Mouse (Mus musculus): ENCODE results near the gene Plcb1. TPM values are rescaled to one million over a fixed set of nuclear protein-coding genes. Genes with fewer than 3 reads are reported as not detected.

The Plcb1 gene
- polyA plus RNA-seq, 1 experiment, result 0.11 TPM

GRCm38 (mm10) chr2:135072503-135072902 is 286.6 kb downstream of the Plcb1 start:
- Histone ChIP-seq H3K27ac (ENCODE audit: insufficient read depth, low read depth, low read length) (no peak overlapping the region), H3K4me3 (ENCODE audit: insufficient read depth, low read length) (no peak overlapping the region), H3K4me1 (ENCODE audit: control insufficient read depth, insufficient read depth, low read length) (no peaks in the 10 kb centered on the region)
- TF ChIP-seq POLR2A (IDR thresholded peaks at IDR 0.05; ENCODE audit: borderline replicate concordance, low read depth, low read length) (no peak), CTCF (IDR thresholded peaks at IDR 0.05; ENCODE audit: low read depth, low read length) (no peak)

GRCm38 (mm10) chr2:135073014-135073413 is 287.1 kb downstream of the Plcb1 start:
- Histone ChIP-seq H3K27ac (ENCODE audit: insufficient read depth, low read depth, low read length) (no peak overlapping the region), H3K4me3 (ENCODE audit: insufficient read depth, low read length) (no peak overlapping the region), H3K4me1 (ENCODE audit: control insufficient read depth, insufficient read depth, low read length) (no peaks in the 10 kb centered on the region)
- TF ChIP-seq POLR2A (IDR thresholded peaks at IDR 0.05; ENCODE audit: borderline replicate concordance, low read depth, low read length) (no peak), CTCF (IDR thresholded peaks at IDR 0.05; ENCODE audit: low read depth, low read length) (no peak)

DNA sequence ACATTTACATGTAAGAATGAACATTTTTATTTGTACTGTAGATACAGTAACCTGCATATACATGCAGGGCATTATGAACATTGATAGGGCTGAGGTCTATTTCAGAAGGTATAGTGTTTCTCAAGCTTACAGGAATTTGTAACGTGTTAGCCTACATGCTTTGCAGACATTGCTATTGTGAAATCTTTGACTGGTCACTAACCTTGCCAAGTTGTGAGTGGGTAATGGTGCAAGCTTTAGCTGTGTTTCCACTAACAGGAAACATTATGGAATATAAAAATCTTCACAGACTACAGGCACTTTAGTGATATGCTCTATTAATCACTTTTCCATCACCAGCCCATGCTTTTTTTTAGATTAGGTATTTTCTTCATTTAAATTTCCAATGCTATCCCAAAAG is 289.5 kb downstream of the Plcb1 start:
- Histone ChIP-seq H3K4me3 (ENCODE audit: insufficient read depth, low read length) (no peak overlapping the region), H3K4me1 (ENCODE audit: control insufficient read depth, insufficient read depth, low read length) (no peaks in the 10 kb centered on the region), H3K27ac (ENCODE audit: insufficient read depth, low read depth, low read length) (no peak overlapping the region)
- TF ChIP-seq CTCF (IDR thresholded peaks at IDR 0.05; ENCODE audit: low read depth, low read length) (no peak), POLR2A (IDR thresholded peaks at IDR 0.05; ENCODE audit: borderline replicate concordance, low read depth, low read length) (no peak)

GRCm38 (mm10) chr2:135092588-135093162 is 306.8 kb downstream of the Plcb1 start:
- no peaks in the 10 kb centered on the region for H3K4me1 ChIP-seq (ENCODE audit: control insufficient read depth, insufficient read depth, low read length)
- H3K27ac ChIP-seq (ENCODE audit: insufficient read depth, low read depth, low read length), result no peak overlapping the region
- no peak for TF ChIP-seq POLR2A (IDR thresholded peaks at IDR 0.05; ENCODE audit: borderline replicate concordance, low read depth, low read length)
- no peak for TF ChIP-seq CTCF (IDR thresholded peaks at IDR 0.05; ENCODE audit: low read depth, low read length)
- H3K4me3 ChIP-seq (ENCODE audit: insufficient read depth, low read length), result no peak overlapping the region

DNA sequence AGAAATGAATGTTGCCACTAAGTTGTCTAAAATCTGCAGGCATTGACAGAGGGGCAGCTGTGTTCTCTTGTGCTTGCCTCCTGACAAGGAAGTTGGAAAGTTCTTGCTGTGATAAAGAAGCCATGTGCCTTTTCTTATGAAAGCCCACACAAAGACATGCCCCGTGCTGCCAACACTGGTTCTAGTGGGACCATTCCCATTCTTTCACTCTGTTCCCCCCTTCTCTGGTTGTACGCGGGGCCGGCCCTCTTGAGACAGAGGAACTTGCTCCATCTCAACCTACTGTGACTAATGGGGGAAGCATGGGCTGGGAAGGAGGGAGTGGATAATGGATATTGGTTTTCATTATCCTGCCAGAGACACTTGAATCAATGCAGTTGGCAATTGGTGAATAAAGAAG is 315.4 kb downstream of the Plcb1 start:
- no peak overlapping the region for H3K4me3 ChIP-seq (ENCODE audit: insufficient read depth, low read length)
- TF ChIP-seq POLR2A (IDR thresholded peaks at IDR 0.05; ENCODE audit: borderline replicate concordance, low read depth, low read length) (no peak), CTCF (IDR thresholded peaks at IDR 0.05; ENCODE audit: low read depth, low read length) (no peak)
- H3K4me1 ChIP-seq (ENCODE audit: control insufficient read depth, insufficient read depth, low read length), result no peaks in the 10 kb centered on the region
- H3K27ac ChIP-seq (ENCODE audit: insufficient read depth, low read depth, low read length), result no peak overlapping the region

DNA sequence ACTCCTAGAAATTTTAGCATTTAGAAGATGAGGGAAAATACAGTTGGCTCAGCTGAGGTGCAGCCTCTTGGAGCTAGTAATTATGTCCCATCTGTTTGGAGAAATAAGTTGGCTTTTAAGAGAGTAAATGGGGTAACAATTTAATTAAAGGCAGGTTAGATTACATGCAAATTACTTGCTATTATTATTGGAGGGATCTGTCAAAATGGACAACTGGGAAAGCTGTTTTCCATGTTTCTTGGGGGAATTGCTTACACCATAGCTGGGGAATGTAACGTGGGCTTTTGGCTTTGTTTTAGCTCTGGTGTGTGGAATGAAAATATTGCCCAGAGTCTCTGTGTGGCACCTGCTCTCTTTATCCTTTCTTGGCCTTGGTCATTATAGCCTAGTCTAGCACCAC is 316.1 kb downstream of the Plcb1 start:
- Histone ChIP-seq H3K4me3 (ENCODE audit: insufficient read depth, low read length) (no peak overlapping the region), H3K27ac (ENCODE audit: insufficient read depth, low read depth, low read length) (no peak overlapping the region), H3K4me1 (ENCODE audit: control insufficient read depth, insufficient read depth, low read length) (no peaks in the 10 kb centered on the region)
- TF ChIP-seq CTCF (IDR thresholded peaks at IDR 0.05; ENCODE audit: low read depth, low read length) (no peak), POLR2A (IDR thresholded peaks at IDR 0.05; ENCODE audit: borderline replicate concordance, low read depth, low read length) (no peak)

DNA sequence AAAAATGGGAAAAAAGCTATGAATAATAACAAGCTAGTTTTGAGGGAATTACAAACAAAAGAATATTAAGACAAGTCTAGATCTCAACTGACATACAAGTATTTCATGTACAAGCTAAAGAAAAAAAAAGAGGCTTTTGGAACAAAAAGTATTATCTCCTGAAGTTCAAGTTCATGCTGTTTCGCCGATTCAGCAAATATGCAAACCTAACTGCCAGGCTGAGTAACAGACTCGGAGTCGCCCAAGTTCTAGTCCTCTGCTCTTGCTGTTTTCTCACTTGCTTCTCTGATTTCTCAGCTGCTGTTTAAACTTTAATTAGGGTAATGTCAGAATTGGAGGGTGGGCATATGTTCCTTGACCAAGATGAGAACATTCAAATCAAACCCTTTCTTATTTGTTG is 320.8 kb downstream of the Plcb1 start:
- Histone ChIP-seq H3K4me1 (ENCODE audit: control insufficient read depth, insufficient read depth, low read length) (no peaks in the 10 kb centered on the region), H3K27ac (ENCODE audit: insufficient read depth, low read depth, low read length) (no peak overlapping the region), H3K4me3 (ENCODE audit: insufficient read depth, low read length) (no peak overlapping the region)
- no peak for TF ChIP-seq CTCF (IDR thresholded peaks at IDR 0.05; ENCODE audit: low read depth, low read length)

GRCm38 (mm10) chr2:135108607-135109006 is 322.7 kb downstream of the Plcb1 start:
- H3K4me1 ChIP-seq (ENCODE audit: control insufficient read depth, insufficient read depth, low read length), result no peaks in the 10 kb centered on the region
- no peak overlapping the region for H3K4me3 ChIP-seq (ENCODE audit: insufficient read depth, low read length)
- TF ChIP-seq POLR2A (IDR thresholded peaks at IDR 0.05; ENCODE audit: borderline replicate concordance, low read depth, low read length) (no peak), CTCF (IDR thresholded peaks at IDR 0.05; ENCODE audit: low read depth, low read length) (no peak)
- H3K27ac ChIP-seq (ENCODE audit: insufficient read depth, low read depth, low read length), result no peak overlapping the region

DNA sequence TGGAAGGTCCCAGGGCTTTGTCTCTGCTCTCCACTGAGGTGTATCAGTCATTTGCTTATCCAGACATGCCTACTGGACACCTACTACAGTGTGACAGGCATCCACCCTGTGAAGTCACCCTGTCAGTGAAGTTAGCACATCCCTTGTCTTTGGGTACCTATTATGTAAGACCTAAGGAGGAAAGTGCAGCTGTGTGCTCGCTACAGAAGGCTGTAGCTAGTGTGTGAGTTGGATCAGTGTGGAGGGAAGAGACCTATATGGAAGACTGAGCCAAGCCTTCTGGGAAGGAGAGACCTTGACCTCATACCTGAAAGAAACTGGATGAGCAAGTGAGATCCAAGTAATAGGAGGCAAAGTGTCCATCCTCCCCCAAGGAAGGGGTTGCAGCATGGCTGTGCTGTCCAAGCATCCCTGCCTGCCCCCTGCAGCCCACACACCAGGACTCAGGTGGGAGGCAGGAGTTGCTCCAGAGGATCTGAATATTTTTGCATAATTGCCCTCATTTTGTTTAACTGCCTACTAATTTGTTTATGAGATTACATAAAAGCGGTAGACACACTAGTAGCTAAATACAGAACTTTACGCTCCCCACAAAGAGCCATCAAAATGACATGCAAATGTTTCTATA is 328.7 kb downstream of the Plcb1 start:
- Histone ChIP-seq H3K4me3 (ENCODE audit: insufficient read depth, low read length) (no peak overlapping the region), H3K4me1 (ENCODE audit: control insufficient read depth, insufficient read depth, low read length) (no peaks in the 10 kb centered on the region), H3K27ac (ENCODE audit: insufficient read depth, low read depth, low read length) (no peak overlapping the region)
- TF ChIP-seq POLR2A (IDR thresholded peaks at IDR 0.05; ENCODE audit: borderline replicate concordance, low read depth, low read length), result no peak
- no peak for TF ChIP-seq CTCF (IDR thresholded peaks at IDR 0.05; ENCODE audit: low read depth, low read length)

GRCm38 (mm10) chr2:135123057-135123456 is 337.2 kb downstream of the Plcb1 start:
- Histone ChIP-seq H3K4me3 (ENCODE audit: insufficient read depth, low read length) (no peak overlapping the region), H3K27ac (ENCODE audit: insufficient read depth, low read depth, low read length) (no peak overlapping the region), H3K4me1 (ENCODE audit: control insufficient read depth, insufficient read depth, low read length) (no peaks in the 10 kb centered on the region)
- no peak for TF ChIP-seq POLR2A (IDR thresholded peaks at IDR 0.05; ENCODE audit: borderline replicate concordance, low read depth, low read length)
- TF ChIP-seq CTCF (IDR thresholded peaks at IDR 0.05; ENCODE audit: low read depth, low read length), result no peak
